Mouse (Mus musculus) liver, embryonic 11.5 days (tissue): ENCODE data around the gene Olfr1044. TPM values are rescaled to one million over a fixed set of nuclear protein-coding genes. Genes with fewer than 3 reads are reported as not detected.
"Not testable (repeated sequence)": the region's sequence is repeated elsewhere in the genome, so short reads cannot be mapped to it uniquely, and the experiment has no call there.

Source experiments
- ATAC-seq: fragments of 200-750 bp; cut with Nextera tagmentation; replicated peaks from 2 replicates; pipeline ENCODE4 v1.8.0; 2017; ENCODE audit warnings: moderate number of reproducible peaks, mild to moderate bottlenecking, moderate TSS enrichment, moderate library complexity; ENCODE audit not compliant: low FRiP score
- DNase-seq: peaks from one replicate; pipeline ENCODE4 v3.0.0-alpha.2; 2017; ENCODE audit warnings: low spot score
- H3K27ac ChIP-seq: fragments of 300-500 bp; sonication (generic); 2 replicates; pipeline ENCODE4 v1.5.1; 2014; ENCODE audit warnings: mild to moderate bottlenecking, low read depth, low read length, control low read depth
- H3K27me3 ChIP-seq: fragments of 300-500 bp; sonication (generic); replicated peaks from 2 replicates; pipeline ENCODE4 v1.6.1; 2014; ENCODE audit warnings: low read length, mixed read lengths; ENCODE audit not compliant: control insufficient read depth, insufficient read depth
- H3K36me3 ChIP-seq: fragments of 300-500 bp; sonication (generic); 2 replicates; pipeline ENCODE4 v1.6.1; 2014; ENCODE audit warnings: mild to moderate bottlenecking, low read length, moderate library complexity, mixed read lengths; ENCODE audit not compliant: control insufficient read depth, insufficient read depth
- H3K4me1 ChIP-seq: fragments of 300-500 bp; sonication (generic); replicated peaks from 2 replicates; pipeline ENCODE4 v1.6.1; 2014; ENCODE audit warnings: low read length, mixed read lengths; ENCODE audit not compliant: control insufficient read depth, insufficient read depth
- H3K4me2 ChIP-seq: fragments of 300-500 bp; sonication (generic); 2 replicates; pipeline ENCODE4 v1.6.1; 2014; ENCODE audit warnings: mild to moderate bottlenecking, control low read depth, moderate library complexity
- H3K4me3 ChIP-seq: fragments of 300-500 bp; sonication (generic); 2 replicates; pipeline ENCODE4 v1.5.1; 2014; ENCODE audit warnings: low read depth, low read length, control low read depth
- H3K9ac ChIP-seq: fragments of 300-500 bp; sonication (generic); 2 replicates; pipeline ENCODE4 v1.6.1; 2014; ENCODE audit warnings: low read depth, low read length, control low read depth
- H3K9me3 ChIP-seq: fragments of 300-500 bp; sonication (generic); 2 replicates; pipeline ENCODE4 v1.6.1; 2016; ENCODE audit warnings: low read length, inconsistent platforms, mixed read lengths; ENCODE audit not compliant: control insufficient read depth
- WGBS: fragments of 180-500 bp; shearing (Covaris S2); extraction: QIAGEN DNeasy Blood & Tissue Kit; methylation state at CpG from one replicate; pipeline ENCODE4 v1.1.7; 2014; 5-methylcytosine and 5-hydroxymethylcytosine counted together
- polyA plus RNA-seq: library from polyadenylated mRNA; unstranded; fragments of >200 nt; fragmentation: Nextera tagmentation; extraction: Ambion mirVana; gene quantifications from 2 replicates; pipeline ENCODE4 v1.2.1, GENCODE M21; 2014

Olfr1044 gene
- polyA plus RNA-seq, result not detected in 2 replicates

DNA sequence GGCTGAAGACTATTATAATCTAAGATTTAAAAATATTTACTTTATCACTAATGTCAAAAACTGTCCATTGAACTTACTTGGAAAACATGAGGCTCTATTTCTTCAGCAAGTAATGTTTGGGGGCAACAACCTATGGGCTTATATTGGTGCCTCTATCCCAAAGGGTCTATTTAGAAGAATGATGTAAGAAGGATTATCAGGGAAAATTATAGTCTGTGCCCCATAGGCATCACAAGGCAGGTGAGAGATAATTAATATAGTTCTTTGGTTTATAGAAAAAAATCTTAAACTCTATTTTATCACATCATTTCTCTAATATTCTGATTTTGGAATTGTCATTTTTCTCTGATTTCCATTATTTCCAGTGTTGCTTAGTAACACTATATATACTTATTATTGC lies at the start of gene Olfr1044:
Gene Olfr1044, minus strand, starts transcription at position 101 of the 400 bp plus-strand sequence.
- Histone ChIP-seq H3K9ac (no peak within 1 kb of the TSS), H3K27me3 (no peaks in the 10 kb centered on the region), H3K4me1 (no peaks in the 10 kb centered on the region), H3K9me3 (no peaks in the 10 kb centered on the region), H3K27ac (no peak within 1 kb of the TSS), H3K4me2 (no peak within 1 kb of the TSS), H3K4me3 (no peak within 1 kb of the TSS), H3K36me3 (no peaks in the 10 kb centered on the region)
- ATAC-seq (no peak), DNase-seq (no peak)

DNA sequence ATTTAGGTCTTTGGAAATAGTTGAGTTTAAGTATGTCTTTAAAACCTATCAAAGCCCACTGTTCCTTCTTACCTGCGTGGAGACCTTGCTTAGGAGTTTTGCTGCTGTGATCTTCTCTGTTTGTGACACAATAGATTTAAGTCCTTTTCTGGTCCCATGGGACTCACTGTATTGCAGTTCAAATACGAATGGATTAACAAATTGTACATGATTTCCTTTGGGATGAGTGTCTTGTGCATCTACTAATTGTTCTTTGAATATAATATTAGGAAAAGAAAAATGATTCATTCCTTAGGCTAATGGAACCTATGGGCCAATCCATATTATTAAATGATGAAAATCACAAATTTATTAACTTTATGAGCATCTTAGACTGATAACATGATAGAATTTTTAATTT lies 41.6 kb upstream of the Olfr1044 start, which contains the start of gene Olfr1046:
Gene Olfr1046, minus strand, starts transcription at position 101 of the 400 bp plus-strand sequence.
- Histone ChIP-seq H3K9ac (no peak within 1 kb of the TSS), H3K27me3 (no peaks in the 10 kb centered on the region), H3K4me3 (no peak within 1 kb of the TSS), H3K27ac (no peak within 1 kb of the TSS), H3K36me3 (no peaks in the 10 kb centered on the region), H3K4me1 (no peaks in the 10 kb centered on the region), H3K4me2 (no peak within 1 kb of the TSS), H3K9me3 (no peaks in the 10 kb centered on the region)
- 63% methylated on average over 2 of the region's 2 CpGs for WGBS
- no peak for DNase-seq
- ATAC-seq, result no peak

DNA sequence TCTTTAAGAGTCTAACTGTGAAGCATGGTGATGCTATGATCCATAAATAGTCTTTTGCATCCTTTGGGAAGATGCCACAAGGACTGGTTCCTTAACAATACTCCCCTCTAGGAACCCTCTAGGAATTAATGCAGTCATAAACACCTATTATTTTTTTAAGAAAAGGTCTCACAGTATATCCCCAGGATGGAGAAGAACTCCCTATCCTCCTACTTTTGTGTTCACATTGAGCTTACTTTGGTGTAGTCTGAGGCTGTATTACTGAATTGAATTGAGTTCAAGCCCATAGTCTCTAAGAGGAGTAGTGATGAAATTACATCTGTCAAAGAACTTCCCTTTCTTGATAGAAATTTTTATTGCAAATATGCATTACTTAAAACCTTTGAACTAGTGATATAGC lies 25.3 kb upstream of the Olfr1044 start, which contains the start of gene Olfr1045:
Gene Olfr1045, minus strand, starts transcription at position 101 of the 400 bp plus-strand sequence.
- DNase-seq (no peak), ATAC-seq (no peak)
- no peaks in the 10 kb centered on the region for H3K9me3 ChIP-seq

DNA sequence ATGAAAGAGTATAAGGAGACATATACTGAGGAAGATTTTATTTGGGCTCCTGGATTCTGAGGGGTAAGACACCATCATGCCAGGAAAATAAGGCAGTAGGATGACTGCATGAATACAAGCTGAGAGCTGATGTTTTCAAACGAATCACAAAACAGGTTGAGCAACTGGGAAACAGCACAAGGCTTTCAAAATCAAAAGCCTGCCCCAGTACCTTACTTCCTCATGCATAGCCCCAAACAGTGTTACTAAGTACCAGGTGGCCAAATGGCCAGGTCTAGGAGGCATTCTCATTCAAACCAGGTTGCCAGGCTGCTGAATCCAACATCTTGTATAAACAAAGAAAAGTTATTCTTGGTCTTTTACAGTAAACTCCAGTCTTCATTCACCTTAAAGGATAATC lies 18.2 kb upstream of the Olfr1044 start:
- Histone ChIP-seq H3K4me3 (no peak overlapping the region), H3K4me2 (no peak overlapping the region)
- 37% methylated on average over 1 of the region's 1 CpGs for WGBS

More for the DNA sequence above, 25.3 kb upstream of the Olfr1044 start, which contains the start of gene Olfr1045:
- H3K27ac ChIP-seq, result no peak within 1 kb of the TSS
- H3K4me3 ChIP-seq, result no peak within 1 kb of the TSS
- no peaks in the 10 kb centered on the region for H3K27me3 ChIP-seq
- H3K9ac ChIP-seq, result no peak within 1 kb of the TSS
- H3K36me3 ChIP-seq, result no peaks in the 10 kb centered on the region
- no peak within 1 kb of the TSS for H3K4me2 ChIP-seq
- H3K4me1 ChIP-seq, result no peaks in the 10 kb centered on the region

DNA sequence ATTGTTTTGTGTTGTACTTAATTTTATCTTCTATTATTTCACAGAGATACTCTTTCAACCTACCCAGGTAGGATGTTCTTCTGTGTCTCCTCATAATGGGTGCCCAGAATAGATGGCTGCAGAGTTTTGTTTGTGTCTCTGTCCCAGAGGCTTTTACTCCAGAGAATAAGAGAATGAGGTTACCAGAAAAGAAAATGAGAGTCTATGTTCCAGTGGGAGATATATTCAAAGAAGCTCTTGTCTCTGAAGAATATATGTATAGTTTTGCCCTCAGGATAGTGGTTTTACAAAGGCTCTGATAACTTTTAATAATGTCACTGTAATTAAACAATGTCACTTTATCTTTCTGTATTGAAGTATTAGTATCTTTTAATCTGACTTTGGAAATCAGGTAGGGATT lies 8.0 kb upstream of the Olfr1044 start, which contains the start of gene Olfr52:
Gene Olfr52, minus strand, starts transcription at position 101 of the 400 bp plus-strand sequence.
- no peaks in the 10 kb centered on the region for H3K9me3 ChIP-seq
- H3K27ac ChIP-seq, result no peak within 1 kb of the TSS
- no peaks in the 10 kb centered on the region for H3K36me3 ChIP-seq
- ATAC-seq (no peak), DNase-seq (no peak)
- no peaks in the 10 kb centered on the region for H3K4me1 ChIP-seq
- H3K4me2 ChIP-seq, result no peak within 1 kb of the TSS
- H3K4me3 ChIP-seq, result no peak within 1 kb of the TSS
- no peaks in the 10 kb centered on the region for H3K27me3 ChIP-seq
- H3K9ac ChIP-seq, result no peak within 1 kb of the TSS

More for the DNA sequence above, 18.2 kb upstream of the Olfr1044 start:
- no peaks in the 10 kb centered on the region for H3K9me3 ChIP-seq
- no peak overlapping the region for H3K9ac ChIP-seq
- H3K4me1 ChIP-seq, result no peaks in the 10 kb centered on the region
- DNase-seq (no peak), ATAC-seq (no peak)
- no peaks in the 10 kb centered on the region for H3K27me3 ChIP-seq
- no peak overlapping the region for H3K27ac ChIP-seq
- no peaks in the 10 kb centered on the region for H3K36me3 ChIP-seq

DNA sequence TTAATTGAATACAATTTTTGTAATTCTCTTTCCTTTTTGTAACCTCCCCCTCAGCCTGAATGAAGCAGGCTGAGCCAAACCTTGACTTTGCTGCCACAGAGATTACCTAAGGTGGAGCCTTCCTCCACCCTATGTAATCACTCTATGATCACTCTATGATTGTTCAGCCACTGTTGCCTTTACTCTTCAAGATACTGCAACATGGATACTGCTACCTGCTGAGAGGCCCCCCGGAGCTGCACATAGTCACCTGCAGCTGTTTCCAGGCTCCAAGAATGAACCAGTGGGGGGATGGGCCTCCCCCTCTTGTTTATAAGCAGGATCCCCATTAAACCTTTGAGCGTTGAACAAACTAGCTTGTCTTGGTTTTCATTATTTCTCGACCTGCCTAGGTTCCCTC lies 2.3 kb upstream of the Olfr1044 start:
- no peak overlapping the region for H3K4me2 ChIP-seq
- 72% methylated on average over 3 of the region's 3 CpGs for WGBS

DNA sequence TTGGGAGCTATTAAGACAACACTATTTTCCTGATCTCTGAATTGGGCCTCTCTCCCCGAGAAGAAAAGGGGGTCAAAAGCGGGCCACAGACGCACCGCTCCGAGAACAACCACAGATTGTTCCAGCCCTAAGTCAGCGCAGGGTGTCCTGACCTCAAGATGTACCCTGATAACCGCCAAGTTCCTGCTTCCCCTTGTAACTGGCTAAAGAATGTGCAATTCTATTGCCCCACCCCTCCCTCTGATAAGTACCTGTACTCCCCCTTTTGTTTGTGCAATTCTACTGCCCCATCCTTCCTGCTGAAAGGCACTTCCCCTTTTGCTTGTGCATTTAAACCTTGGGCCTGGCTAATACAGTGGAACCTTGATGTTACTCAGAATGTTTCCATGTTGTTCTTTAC lies 2.2 kb downstream of the Olfr1044 start:
- not testable (repeated sequence) for H3K9ac ChIP-seq, H3K27ac ChIP-seq, ATAC-seq, H3K4me3 ChIP-seq, H3K27me3 ChIP-seq, H3K9me3 ChIP-seq, DNase-seq, H3K4me1 ChIP-seq, H3K4me2 ChIP-seq, H3K36me3 ChIP-seq
- WGBS, result 64% methylated on average over 7 of the region's 7 CpGs

More for the DNA sequence above, 2.3 kb upstream of the Olfr1044 start:
- no peak for DNase-seq
- H3K27me3 ChIP-seq, result no peaks in the 10 kb centered on the region
- no peak overlapping the region for H3K4me3 ChIP-seq
- no peaks in the 10 kb centered on the region for H3K36me3 ChIP-seq
- no peak overlapping the region for H3K27ac ChIP-seq
- H3K4me1 ChIP-seq, result no peaks in the 10 kb centered on the region
- H3K9ac ChIP-seq, result no peak overlapping the region
- no peak for ATAC-seq
- H3K9me3 ChIP-seq, result no peaks in the 10 kb centered on the region

DNA sequence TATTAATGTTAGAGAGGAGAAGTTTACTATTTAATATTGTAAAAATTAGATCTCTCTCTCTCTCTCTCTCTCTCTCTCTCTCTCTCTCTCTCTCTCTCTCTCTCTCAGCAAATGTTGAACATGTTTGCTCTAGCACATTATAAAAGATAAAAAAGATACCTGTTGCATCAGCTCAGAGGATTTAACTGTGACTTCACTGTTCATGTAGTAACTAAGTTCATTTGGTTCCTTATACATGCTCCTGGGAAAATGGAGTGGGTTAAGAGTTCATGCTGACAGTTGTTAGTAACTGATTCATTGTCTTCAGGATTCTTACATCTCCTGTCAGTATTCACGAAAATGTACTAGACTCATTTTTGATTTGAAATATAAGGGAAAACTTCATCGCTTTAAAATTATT lies 10.2 kb downstream of the Olfr1044 start, which contains the start of gene Olfr1043:
Gene Olfr1043, minus strand, starts transcription at position 101 of the 400 bp plus-strand sequence.
- Histone ChIP-seq H3K9ac (no peak within 1 kb of the TSS), H3K4me1 (no peaks in the 10 kb centered on the region), H3K36me3 (no peaks in the 10 kb centered on the region), H3K9me3 (no peaks in the 10 kb centered on the region), H3K4me3 (no peak within 1 kb of the TSS), H3K27me3 (no peaks in the 10 kb centered on the region), H3K27ac (no peak within 1 kb of the TSS), H3K4me2 (no peak within 1 kb of the TSS)
- 85% methylated on average over 2 of the region's 2 CpGs for WGBS
- ATAC-seq (no peak), DNase-seq (no peak)

DNA sequence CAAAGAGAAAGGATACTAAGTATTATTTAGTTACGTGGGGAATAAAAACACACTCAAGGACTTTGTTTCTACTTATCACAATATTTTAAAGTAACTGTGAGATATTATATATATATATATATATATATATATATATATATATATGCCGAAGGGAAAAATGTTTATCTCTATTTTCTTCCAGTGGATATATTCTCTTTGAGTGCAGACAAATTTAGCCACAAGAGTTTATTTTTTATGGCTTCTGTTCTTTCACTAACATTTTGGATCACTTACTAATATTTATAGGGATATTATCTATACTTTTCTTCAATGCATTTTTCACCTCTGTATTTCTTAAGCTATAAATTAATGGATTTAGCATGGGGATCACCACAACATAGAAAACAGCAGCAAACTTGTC lies 15.9 kb downstream of the Olfr1044 start, which contains the start of gene Olfr1042:
Gene Olfr1042, minus strand, starts transcription at position 101 of the 400 bp plus-strand sequence.
- Histone ChIP-seq H3K4me2 (no peak within 1 kb of the TSS), H3K27me3 (no peaks in the 10 kb centered on the region), H3K36me3 (no peaks in the 10 kb centered on the region), H3K9me3 (no peaks in the 10 kb centered on the region), H3K9ac (no peak within 1 kb of the TSS), H3K4me1 (no peaks in the 10 kb centered on the region), H3K4me3 (no peak within 1 kb of the TSS), H3K27ac (no peak within 1 kb of the TSS)
- DNase-seq, result no peak
- 89% methylated on average over 2 of the region's 2 CpGs for WGBS
- ATAC-seq, result no peak
